Comparison of ENCODE assay signal across 9 mouse cellular contexts in genomic region chr1:90225603-90226254, GRCm38 (mm10). TPM values are rescaled to one million over a fixed set of nuclear protein-coding genes. Genes with fewer than 3 reads are reported as not detected.
DNase-seq lines count a peak whose midpoint lies in the region; ATAC-seq lines count a peak whose summit lies in the region.
"Had no signal": no experiment of that assay in that cellular context is flagged by ENCODE, and none has a peak within 500 bp of the region (broad histone marks: within the 10 kb centered on the region; RNA-seq: fewer than 3 reads in every experiment).

No protein-coding gene starts in this region.

- H3K27ac ChIP-seq in midbrain, embryonic 10.5 days (replicated peaks) = peak overlapping the region; percentile 24; the same call in 1 of the 2 replicates
- H3K27ac ChIP-seq in midbrain, embryonic 13.5 days = no peak overlapping the region
- peak overlapping the region; percentile 16; the same call in 1 of the 2 replicates for H3K27ac ChIP-seq in heart, embryonic 12.5 days (ENCODE audit: poor library complexity, severe bottlenecking)
- H3K27ac ChIP-seq: liver, embryonic 15.5 days had no signal

- H3K36me3 ChIP-seq in midbrain, embryonic 10.5 days = no peaks in the 10 kb centered on the region
- no peaks in the 10 kb centered on the region for H3K36me3 ChIP-seq in midbrain, embryonic 13.5 days
- no peaks in the 10 kb centered on the region for H3K36me3 ChIP-seq in heart, embryonic 12.5 days
- H3K36me3 ChIP-seq: liver, embryonic 15.5 days had no signal

- H3K4me3 ChIP-seq in midbrain, embryonic 10.5 days = no peak overlapping the region
- no peak overlapping the region for H3K4me3 ChIP-seq in midbrain, embryonic 13.5 days (replicated peaks)
- no peak overlapping the region for H3K4me3 ChIP-seq in heart, embryonic 12.5 days
- H3K4me3 ChIP-seq: liver, embryonic 15.5 days had no signal

- no peak for DNase-seq in midbrain, embryonic 10.5 days (ENCODE audit: low spot score)
- peak; percentile 54 to 73 for DNase-seq in kidney, postnatal 25 days
- peak; percentile 56 for DNase-seq in urinary bladder, postnatal 25 days (ENCODE audit: low spot score)
- no peak for DNase-seq in cerebellum, postnatal 36 days
- no peak for DNase-seq in layer of hippocampus, postnatal 25 days (ENCODE audit: extremely low spot score in 1 of 2, low spot score in 1 of 2)
- DNase-seq in thymus, postnatal 10 days (ENCODE audit: low spot score in 2 of 2) = no peak

- WGBS in midbrain, embryonic 10.5 days = 81% methylated on average over 9 of the region's 9 CpGs
- 75% methylated on average over 9 of the region's 9 CpGs for WGBS in midbrain, embryonic 13.5 days
- 35% methylated on average over 9 of the region's 9 CpGs for whole genome bisulfite sequencing in heart, embryonic 12.5 days

- H3K4me1 ChIP-seq in midbrain, embryonic 10.5 days = peaks cover 61% of the 10 kb centered on the region
- peaks cover 52% of the 10 kb centered on the region for H3K4me1 ChIP-seq in midbrain, embryonic 13.5 days (replicated peaks)
- peaks cover 51% of the 10 kb centered on the region for H3K4me1 ChIP-seq in heart, embryonic 12.5 days (replicated peaks)
- H3K4me1 ChIP-seq: liver, embryonic 15.5 days had no signal

- H3K9ac ChIP-seq in midbrain, embryonic 13.5 days (replicated peaks) = no peak overlapping the region
- no peak overlapping the region for H3K9ac ChIP-seq in heart, embryonic 12.5 days
- H3K9ac ChIP-seq: liver, embryonic 15.5 days had no signal

- no peak overlapping the region for H3K4me2 ChIP-seq in midbrain, embryonic 13.5 days (replicated peaks)
- no peak overlapping the region for H3K4me2 ChIP-seq in heart, embryonic 12.5 days
- H3K4me2 ChIP-seq: liver, embryonic 15.5 days had no signal

- peaks cover 8% of the 10 kb centered on the region; the same call in 1 of the 2 replicates for H3K27me3 ChIP-seq in midbrain, embryonic 10.5 days (ENCODE audit: low read depth, poor library complexity, severe bottlenecking)
- H3K27me3 ChIP-seq in midbrain, embryonic 13.5 days = 0 out of 2 replicates have a peak, but pooled peaks cover 9% of the 10 kb centered on the region
- H3K27me3 ChIP-seq in heart, embryonic 12.5 days (replicated peaks) = no peaks in the 10 kb centered on the region

- ATAC-seq in midbrain, embryonic 13.5 days = no peak
- no peak for ATAC-seq in heart, embryonic 12.5 days (ENCODE audit: insufficient number of reproducible peaks, low FRiP score)

- H3K9me3 ChIP-seq in midbrain, embryonic 10.5 days (replicated peaks) = no peaks in the 10 kb centered on the region
- no peaks in the 10 kb centered on the region for H3K9me3 ChIP-seq in midbrain, embryonic 13.5 days
- H3K9me3 ChIP-seq in heart, embryonic 12.5 days (replicated peaks) = no peaks in the 10 kb centered on the region
- H3K9me3 ChIP-seq: liver, embryonic 15.5 days had no signal

RNA-seq across cellular contexts. Expression of gene Ackr3, which starts 21.9 kb away (rescaled TPM):
- polyA plus RNA-seq in midbrain, embryonic 10.5 days (2016; fragmentation: Nextera tagmentation; extraction: Ambion mirVana) = 26.3 and 30.9 TPM in 2 replicates
- 16.1 and 17.1 TPM in 2 replicates for polyA plus RNA-seq in midbrain, embryonic 13.5 days (2015; fragmentation: Nextera tagmentation; extraction: Ambion mirVana)
- 49.4 and 52.2 TPM in 2 replicates for polyA plus RNA-seq in heart, embryonic 12.5 days (2016; fragmentation: Nextera tagmentation; extraction: Ambion mirVana)
- 10 to 100 TPM; 15.5 to 16.7 TPM for total RNA-seq in layer of hippocampus, postnatal 25 days (2021)

Comparison
In these comparisons a context has a peak if more than half of its experiments do, and no peak if none do; other contexts are left out.
1. DNase-seq: peak in kidney, postnatal 25 days (2 of 2) and urinary bladder, postnatal 25 days (single experiment); none in midbrain, embryonic 10.5 days (single experiment), cerebellum, postnatal 36 days (0 of 2), layer of hippocampus, postnatal 25 days (0 of 2) and thymus, postnatal 10 days (0 of 2).